Mouse (Mus musculus) testis, adult 2 months (tissue): Measurements from ENCODE around the gene Unc93a2.
"Not testable (repeated sequence)": the region's sequence is repeated elsewhere in the genome, so short reads cannot be mapped to it uniquely, and the experiment has no call there.

Experiments
- CTCF ChIP-seq: fragments of 200-500 bp; IDR thresholded peaks from 2 replicates; pipeline ENCODE4 v1.5.1; 2012; ENCODE audit warnings: low read depth, mild to moderate bottlenecking, inconsistent platforms, low read length, moderate library complexity; ENCODE audit not compliant: control insufficient read depth, insufficient read depth, insufficient replicate concordance
- POLR2A ChIP-seq: fragments of 200-500 bp; IDR thresholded peaks from 2 replicates; pipeline ENCODE4 v1.6.1; 2012; ENCODE audit warnings: low read depth, mild to moderate bottlenecking, inconsistent platforms, low read length, moderate library complexity; ENCODE audit not compliant: control insufficient read depth

DNA sequence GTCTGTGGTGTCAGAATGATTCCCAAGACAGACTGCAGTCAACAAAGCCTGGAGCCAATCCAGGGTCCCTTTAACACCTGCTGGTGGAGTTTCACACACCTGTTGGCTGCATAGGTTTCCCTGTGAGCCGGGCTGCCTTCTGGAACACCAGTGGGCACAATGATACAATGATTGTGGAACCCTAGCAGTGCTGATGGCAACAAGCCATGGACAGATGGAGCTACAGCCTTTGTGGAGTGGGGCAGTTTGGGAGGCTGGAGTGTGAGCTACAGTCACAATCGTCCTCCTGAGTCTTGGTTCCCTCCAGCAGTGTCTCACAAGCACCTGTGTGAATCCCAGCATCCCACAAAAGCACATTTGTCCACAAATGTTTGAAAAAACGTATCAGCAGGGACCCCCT, 36.5 kb downstream of the Unc93a2 start:
- not testable (repeated sequence) for TF ChIP-seq POLR2A, CTCF
